Mouse (Mus musculus): ENCODE results near the gene Nudt7.

DNA sequence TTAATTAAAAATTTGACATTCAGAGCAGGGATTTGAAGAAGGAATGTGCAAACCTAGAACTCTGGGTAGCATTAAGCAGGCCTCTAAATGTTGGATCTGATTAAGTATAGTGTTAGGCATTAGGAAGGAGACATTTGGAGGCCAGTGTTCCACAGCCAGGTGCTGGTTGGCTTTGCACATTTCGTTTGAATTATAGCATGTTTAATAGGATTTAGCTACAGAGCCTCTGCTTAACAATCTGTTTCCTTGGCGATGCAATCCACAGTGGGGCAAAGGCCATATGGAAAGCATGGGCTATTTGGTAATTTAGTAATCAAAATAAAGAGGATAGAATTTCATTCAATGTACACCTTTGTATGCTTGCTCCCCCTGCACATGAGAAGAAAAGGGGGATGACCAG lies 32.4 kb downstream of the Nudt7 start:
- TF ChIP-seq CTCF (IDR thresholded peaks at IDR 0.05; ENCODE audit: extremely low read depth, insufficient read length, insufficient replicate concordance, low read depth, low read length) (no peak), POLR2A (IDR thresholded peaks at IDR 0.05; ENCODE audit: low read depth, low read length) (no peak)

All from small intestine, adult 2 months (tissue).